Mouse (Mus musculus) lung, adult 2 months (tissue): ENCODE results near the gene Inka2.

Experiments
- CTCF ChIP-seq: fragments of 200-500 bp; IDR thresholded peaks from 2 replicates; pipeline ENCODE4 v1.5.1; 2011; ENCODE audit warnings: mild to moderate bottlenecking, low read length, control low read depth; ENCODE audit not compliant: insufficient read depth
- POLR2A ChIP-seq: fragments of 200-500 bp; IDR thresholded peaks from 2 replicates; pipeline ENCODE4 v1.6.1; 2011; ENCODE audit warnings: low read depth, mild to moderate bottlenecking, control low read depth, low read length, borderline replicate concordance; ENCODE audit errors: extremely low read depth

DNA sequence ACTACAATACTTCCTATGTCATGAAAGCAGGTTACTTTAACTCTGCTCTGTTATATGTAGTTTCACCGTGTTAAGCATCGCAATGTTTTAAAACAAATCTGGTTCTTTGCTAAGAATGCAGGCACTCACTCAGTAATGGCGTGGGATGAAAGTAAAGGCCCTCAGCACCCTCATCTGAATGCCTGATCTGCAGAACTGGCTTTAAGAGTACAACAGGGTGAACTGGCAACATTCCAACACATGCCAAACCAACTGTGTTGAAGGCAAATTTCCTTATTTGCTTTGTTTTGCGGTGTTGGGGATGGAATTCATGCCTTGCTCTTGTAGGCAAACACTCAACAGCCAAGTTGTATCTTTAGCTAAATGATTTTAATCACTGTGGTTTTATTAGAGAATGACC, 29.1 kb downstream of the Inka2 start:
- TF ChIP-seq CTCF = no peak
- no peak for TF ChIP-seq POLR2A
